Mouse (Mus musculus): ENCODE data around the gene Nfatc4. TPM values are rescaled to one million over a fixed set of nuclear protein-coding genes. Genes with fewer than 3 reads are reported as not detected.

The Nfatc4 gene
- total and polyA plus RNA-seq, 3 experiments: 17.9 to 50.5 (median 21.9) TPM

DNA sequence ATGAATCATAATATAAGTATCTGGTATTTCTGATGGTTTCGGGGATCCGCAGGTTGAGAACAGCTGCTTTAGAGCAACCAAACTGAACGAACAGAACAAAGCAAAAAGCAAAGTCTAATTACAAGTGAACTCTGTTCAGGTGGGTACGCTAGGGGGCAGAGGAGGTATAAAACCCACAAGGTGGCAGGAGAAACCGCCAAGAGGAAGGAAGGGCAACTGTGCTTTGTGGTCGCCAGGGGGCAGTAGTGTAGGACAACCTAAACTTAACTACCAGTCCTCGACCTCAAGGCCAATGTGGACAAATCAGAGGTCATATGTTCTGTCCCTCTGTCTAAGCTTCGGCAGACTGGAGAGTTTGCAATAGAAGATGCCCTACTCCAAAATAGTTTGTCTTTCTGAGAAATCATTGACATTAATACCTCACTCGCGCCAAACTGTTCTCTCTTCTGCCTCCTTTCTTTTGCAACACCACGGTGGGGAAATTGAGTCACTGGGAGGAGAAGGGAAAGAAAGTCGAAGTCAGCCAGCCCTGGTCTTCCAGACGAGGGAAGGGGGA, 431 bp upstream of the Nfatc4 start:
- DNase-seq: peak; percentile 80

DNA sequence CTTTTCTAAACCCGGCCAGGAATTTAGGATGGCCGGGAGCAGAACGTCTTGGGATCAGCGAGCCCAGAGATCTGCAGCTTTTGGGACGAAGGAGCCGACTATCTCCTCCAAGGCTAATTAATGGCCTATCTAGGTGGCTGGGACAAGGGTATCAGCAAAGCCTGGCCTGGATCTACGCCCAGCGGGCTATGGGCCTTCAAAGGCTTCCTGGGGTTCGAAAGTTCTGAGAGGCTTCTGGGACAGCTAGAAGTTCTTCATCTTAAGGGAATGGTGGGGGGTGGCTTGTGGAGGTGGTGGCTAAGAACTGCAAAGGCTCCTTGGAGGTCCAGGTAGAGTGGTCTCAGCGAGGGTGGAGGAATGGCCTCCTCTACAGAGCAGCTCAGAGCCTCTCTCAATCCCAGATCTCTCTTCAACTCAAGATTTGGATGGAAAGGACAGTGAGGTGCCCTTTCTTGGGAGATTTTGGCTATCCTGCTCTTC, 1.1 kb downstream of the Nfatc4 start:
- DNase-seq: peak; percentile 63

DNA sequence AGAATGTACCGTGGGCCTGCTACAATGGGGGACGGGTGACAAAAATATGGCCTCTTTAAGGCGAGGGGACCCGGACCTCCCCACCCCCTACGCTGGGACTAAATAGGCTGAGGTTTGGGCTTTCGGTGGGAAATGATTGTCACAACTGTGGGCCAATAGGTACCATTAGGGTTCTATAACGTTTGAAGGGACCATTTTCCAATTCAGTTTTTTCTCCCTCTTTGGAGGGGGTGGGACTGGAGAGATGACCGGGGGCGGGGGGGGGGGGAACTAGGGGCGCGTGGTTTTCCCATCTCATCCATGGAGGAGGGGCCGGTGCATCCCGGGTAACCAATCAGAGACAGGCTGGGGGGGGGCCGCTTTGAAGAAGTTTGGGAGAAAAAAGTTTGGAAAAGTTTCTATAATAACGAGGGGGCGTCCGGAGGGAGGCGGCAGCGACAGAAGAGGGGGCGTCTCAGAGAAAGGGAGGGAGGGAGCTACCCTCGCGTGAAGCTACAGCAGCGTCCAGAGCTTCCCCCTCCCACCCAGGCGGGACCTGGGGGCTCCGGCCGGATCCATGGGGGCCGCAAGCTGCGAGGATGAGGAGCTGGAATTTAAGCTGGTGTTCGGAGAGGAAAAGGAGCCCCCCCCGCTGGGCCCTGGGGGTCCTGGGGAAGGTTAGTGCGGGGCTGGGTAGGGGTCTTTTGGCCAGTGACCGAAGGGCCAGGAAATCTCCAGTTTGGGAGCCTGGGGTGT, 1.7 kb downstream of the Nfatc4 start:
- peak; percentile 51 for DNase-seq

DNA sequence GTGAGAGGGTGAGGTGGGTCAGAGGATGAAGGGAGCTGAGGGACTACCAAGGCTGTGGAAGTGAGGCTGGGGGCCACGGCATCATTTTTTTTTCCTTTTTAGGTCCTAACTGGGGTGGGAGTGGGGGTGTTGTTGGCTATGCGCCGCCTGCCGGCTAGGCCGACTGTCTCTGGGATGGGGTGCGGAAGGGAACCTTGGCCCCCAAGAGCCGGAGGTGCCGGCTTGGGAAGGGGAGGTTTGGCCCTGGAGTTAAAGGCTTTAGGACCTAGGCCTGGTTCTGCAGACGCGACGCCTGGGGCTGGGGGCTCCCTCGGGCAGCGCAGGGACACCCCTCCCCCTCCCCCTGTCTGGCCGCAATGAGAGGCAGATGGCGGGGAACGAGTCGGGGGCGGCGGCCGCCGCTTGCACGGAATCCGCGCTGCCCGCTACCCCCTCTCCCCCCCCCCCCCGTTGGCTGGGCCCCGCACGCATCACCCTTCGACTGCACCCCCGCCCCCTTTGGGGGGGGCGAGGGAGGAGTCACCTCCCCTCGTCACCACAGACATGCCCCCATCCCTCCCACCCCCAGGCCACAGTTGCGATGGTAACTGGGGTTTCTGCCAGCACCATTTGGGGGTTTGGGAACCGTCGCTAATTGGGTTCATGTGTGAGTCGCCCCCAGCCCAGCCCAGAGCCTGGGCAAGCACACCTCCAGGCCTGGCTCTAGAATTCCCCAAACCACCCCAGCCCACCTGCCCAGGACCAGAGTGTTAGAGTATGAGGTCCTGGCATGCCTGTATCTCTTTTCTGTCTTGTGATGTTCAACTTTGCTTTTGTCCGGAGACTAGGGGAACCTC, 2.5 kb downstream of the Nfatc4 start:
- peak; percentile 43 for DNase-seq

DNA sequence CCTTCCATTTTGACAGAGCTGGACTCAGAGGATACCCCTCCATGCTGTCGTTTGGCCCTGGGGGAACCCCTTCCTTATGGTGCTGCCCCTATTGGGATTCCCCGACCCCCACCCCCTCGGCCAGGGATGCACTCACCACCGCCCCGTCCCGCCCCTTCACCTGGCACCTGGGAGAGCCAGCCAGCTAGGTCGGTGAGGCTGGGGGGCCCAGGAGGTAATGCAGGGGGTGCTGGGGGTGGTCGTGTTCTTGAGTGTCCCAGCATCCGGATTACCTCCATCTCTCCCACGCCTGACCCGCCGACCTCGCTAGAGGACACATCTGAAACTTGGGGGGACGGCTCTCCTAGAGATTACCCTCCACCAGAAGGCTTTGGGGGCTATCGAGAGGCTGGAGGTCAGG, 3.2 kb downstream of the Nfatc4 start:
- peak; percentile 13 for DNase-seq

DNA sequence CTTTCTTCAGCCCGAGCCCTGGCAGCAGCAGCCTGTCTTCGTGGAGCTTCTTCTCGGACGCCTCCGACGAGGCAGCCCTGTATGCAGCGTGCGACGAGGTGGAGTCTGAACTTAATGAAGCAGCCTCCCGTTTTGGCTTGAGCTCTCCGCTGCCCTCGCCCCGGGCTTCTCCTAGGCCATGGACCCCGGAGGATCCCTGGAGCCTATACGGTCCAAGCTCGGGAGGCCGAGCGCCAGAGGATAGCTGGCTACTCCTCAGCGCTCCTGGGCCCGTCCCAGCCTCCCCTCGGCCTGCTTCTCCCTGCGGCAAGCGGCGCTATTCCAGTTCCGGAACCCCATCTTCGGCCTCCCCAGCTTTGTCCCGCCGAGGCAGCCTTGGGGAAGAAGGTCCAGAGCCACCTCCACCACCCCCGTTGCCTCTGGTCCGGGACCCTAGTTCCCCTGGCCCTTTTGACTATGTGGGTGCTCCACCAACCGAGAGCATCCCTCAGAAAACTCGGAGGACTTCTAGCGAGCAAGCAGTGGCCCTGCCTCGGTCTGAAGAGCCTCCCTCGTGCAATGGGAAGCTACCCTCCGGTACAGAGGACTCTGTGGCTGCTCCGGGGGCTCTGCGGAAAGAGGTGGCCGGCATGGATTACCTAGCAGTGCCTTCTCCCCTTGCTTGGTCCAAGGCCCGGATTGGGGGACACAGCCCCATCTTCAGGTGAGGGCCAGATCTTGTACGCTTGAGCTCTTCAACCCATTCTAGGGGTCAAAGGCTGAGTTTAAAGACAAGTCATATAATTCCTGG, 3.8 kb downstream of the Nfatc4 start:
- peak; percentile 14 for DNase-seq

DNA sequence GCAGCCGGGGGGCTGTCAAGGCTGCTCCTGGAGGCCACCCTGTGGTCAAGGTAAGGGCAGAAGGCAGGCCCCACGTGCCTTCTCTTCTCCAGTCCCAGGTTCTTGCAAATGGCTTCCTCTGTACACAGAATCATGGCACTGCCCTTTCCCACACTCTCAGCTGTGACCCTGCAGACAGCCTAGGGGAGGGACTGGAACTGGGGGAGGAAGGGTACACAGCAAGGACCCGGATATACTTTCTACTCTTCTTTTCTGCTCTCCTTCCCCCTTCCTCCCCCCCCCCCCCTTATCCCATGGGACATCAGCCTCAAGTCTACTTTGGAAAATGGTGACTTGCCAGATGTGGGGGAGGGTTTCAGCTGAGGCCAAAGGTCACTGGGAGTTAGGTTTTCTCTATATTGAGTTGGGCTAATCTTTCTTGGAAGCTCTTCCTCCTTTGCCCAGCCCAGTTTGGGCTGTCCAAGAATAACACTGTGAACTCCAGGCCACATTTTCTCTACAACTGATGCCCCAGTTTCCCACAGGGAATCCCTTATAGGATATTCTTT, 5.8 kb downstream of the Nfatc4 start:
- DNase-seq: peak; percentile 30

DNA sequence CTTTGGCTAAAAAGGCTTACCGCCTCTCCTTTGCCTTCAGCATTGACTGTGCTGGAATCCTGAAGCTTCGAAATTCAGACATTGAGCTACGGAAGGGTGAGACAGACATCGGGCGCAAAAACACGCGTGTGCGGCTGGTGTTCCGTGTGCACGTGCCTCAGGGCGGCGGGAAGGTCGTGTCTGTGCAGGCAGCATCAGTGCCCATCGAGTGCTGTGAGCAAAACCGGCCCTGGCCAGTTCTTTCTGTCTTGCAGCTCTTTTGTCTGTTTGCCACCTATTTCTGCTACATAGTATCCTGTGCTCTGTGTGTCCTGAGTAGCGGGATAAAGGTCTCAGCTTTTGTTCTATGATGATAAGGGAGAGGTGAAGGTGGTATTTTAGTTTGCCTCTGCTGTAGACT, 6.9 kb downstream of the Nfatc4 start:
- DNase-seq: no peak

DNA sequence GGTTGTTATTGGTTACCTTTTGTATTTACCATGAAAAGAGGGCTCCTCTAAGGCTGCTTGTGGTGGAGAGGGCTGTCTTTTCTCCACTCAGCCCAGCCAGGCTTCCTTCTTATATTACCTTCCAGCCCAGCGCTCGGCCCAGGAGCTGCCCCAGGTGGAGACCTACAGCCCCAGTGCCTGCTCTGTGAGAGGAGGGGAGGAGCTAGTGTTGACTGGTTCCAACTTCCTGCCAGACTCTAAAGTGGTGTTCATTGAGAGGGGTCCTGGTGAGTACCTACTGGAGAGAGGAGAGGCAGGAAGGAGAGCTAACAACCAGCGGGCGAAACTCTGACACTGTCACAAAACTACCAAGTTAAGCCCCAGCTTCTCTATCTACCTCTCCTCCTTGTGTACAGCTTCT, 7.4 kb downstream of the Nfatc4 start:
- DNase-seq: no peak

DNA sequence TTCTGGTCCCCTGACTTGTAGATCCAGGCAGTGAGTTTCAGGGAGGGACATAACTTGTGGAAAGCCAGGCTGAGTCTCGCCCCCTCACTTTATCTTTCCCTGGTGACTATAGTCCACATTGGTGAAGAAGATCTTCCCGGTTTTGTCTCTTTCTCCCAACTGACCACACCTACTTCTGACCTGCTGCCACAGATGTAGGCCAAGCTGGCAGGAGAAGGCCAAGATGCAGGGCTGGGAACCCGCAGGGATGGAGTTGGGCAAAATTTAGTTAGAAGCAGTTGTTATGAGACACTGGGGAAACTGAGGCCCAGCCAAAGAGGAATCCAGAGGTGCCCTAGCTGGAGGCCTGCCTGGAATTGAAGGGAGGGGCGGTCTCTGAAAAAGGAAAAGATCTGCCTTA, 10.2 kb downstream of the Nfatc4 start:
- no peak for DNase-seq

DNA sequence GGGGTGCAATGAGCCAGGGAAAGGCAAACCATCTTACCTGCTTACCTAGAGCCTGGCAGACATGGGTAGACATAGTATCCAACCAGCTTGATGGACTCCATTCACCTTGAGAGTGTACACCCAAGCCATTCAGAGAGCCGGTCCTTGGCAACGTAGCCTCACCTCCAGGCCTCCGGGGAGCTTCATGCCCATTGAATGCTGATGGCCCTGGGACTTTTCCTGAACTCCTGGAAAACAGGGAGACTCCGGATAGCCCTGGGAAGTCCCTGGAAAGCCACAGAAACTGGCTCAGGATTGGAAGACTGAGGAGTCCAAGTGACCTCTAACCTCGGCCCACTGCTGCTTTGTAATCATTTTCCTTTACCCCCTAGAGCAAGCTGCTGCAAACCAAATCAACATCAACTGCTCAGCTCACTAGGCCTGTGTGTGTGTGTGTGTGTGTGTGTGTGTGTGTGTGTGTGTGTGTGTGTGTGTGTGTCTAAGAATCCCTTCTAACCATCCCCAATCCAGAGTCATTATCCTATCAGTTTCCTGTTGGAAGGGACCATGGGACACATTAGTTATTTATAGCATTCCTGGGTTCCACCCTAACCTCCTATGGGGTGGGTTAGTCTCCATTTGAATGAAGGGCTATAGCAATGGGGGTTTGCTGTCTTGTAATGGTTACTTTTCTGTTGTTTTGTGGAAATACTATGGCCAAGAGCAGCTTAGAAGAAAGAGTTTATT, 12.0 kb downstream of the Nfatc4 start:
- no peak for DNase-seq

DNA sequence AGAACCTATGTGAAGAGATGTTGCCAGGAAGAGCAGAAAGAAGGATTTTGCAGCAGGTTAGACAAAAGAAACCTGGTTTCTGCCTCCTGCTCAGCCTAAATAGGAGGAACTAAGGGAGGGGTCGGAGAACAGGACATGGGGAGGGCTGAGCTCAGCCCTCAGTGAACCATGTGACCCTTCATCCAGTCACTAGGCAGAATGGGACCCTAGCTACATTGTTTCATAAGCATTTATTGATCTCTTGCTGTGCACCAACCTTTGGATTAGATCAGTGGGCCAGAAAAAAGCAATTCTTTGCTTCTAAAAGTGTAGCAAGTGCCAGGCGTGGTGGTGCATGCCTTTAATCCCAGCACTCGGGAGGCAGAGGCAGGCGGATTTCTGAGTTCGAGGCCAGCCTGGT, 15.4 kb downstream of the Nfatc4 start:
- no peak for DNase-seq

DNA sequence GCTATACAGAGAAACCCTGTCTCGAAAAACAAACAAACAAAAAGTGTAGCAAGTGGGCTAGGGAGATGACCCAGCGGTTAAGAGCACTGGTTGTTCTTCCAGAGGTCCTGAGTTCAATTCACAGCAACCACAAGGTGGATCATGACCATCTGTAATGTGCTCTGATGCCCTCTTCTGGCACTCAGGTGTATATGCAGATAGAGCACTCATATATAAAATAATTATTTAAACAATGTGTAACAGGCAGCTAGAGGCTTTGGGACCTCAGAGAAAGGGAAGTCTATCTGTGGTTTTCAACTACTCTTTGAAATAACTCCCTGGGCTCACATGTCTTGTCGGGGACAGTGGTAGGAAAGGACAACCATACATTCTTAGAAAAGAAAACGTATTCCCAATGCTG, 15.8 kb downstream of the Nfatc4 start:
- DNase-seq: no peak

DNA sequence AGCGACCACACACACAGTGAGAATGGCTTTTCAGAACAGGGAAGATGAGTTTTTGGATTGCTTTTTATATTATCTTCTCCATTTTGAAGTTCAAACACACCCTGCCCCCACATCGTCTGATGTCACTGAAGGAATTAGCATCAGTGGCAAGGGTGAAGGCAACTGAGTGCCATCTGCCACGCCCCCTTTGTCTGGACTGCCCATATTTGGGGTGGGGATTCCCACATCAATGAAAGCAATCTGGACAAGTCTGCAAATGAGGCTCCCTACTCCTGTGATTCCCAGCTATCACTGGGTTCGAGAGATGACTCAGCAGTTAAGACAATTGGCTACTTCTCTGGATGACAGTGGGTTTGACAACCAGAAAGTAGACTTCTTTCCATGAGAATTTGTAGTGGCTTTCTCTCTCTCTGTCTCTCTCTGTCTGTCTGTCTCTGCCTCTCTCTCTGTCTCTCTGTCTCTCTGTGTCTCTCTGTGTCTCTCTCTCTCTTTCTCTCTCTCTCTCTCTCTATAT, 18.0 kb downstream of the Nfatc4 start:
- no peak for DNase-seq

DNA sequence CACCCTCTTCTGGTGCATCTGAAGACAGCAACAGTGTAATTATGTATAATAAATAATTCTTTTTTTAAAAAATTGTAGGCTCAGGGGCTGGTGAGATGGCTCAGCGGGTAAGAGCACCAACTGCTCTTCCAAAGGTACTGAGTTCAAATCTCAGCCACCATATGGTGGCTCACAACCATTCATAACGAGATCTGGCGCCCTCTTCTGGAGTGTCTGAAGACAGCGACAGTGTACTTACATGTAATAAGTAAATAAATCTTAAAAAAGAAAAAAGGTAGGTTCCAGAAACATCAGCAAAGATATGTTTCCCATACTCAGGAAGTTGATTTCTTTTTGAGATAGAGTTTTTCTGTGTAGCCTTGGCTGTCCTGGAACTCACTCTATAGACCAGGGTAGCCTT, 19.9 kb downstream of the Nfatc4 start:
- DNase-seq: no peak

DNA sequence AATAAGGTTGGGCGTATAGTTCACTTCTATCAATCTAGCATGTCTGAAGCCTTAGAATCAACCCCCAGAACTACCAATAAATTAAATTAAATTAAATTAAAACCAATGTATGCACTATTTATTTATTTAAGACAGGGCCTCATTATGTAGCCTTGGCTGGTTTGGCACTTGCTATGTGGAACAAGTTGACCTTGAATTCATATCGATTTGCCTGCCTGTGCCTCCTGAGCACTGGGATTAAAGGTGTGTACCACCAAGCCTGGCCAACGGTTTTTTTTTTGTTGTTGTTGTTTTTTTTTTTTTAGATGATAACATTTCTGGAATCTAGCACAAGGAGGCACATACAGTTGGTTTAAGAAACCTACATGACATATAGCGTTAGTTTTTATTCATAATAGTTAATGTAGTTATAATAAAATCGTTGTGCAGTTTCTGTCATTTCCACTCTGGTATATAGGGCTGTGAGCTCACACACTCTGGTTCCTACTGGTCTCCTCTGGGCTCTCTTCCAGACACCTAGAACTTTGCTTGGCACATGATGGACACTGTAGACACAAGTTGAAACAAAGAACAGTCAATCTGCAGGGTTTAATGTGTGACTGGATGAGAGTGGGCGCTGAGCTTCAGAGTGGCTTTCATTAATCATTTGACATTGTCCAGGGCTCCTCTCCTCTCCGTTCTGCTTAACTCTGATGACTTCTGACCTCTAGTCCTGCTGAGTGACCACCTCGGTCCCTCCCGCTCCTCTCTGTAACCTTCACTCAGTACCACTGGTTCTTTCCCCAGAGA, 22.8 kb downstream of the Nfatc4 start:
- no peak for DNase-seq

DNA sequence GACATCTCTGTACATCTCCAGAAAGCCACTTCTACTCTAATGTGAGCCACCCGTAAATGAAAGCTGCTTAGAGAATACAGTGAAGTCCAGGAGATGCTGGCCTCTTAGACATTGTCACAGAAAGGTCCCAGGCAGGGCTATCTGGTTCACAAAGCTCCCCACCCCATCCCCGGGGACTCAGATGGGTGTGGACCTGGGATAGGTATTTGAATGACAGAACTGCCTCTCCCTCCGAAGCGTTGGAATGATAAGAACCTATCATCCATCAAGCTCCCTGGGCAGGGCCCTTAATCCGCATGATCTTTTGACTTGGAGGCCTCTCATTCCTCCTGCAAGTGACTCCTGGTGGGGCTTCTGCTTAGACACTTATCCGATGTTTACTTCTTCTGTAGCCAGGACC, 27.9 kb downstream of the Nfatc4 start:
- no peak for DNase-seq

DNA sequence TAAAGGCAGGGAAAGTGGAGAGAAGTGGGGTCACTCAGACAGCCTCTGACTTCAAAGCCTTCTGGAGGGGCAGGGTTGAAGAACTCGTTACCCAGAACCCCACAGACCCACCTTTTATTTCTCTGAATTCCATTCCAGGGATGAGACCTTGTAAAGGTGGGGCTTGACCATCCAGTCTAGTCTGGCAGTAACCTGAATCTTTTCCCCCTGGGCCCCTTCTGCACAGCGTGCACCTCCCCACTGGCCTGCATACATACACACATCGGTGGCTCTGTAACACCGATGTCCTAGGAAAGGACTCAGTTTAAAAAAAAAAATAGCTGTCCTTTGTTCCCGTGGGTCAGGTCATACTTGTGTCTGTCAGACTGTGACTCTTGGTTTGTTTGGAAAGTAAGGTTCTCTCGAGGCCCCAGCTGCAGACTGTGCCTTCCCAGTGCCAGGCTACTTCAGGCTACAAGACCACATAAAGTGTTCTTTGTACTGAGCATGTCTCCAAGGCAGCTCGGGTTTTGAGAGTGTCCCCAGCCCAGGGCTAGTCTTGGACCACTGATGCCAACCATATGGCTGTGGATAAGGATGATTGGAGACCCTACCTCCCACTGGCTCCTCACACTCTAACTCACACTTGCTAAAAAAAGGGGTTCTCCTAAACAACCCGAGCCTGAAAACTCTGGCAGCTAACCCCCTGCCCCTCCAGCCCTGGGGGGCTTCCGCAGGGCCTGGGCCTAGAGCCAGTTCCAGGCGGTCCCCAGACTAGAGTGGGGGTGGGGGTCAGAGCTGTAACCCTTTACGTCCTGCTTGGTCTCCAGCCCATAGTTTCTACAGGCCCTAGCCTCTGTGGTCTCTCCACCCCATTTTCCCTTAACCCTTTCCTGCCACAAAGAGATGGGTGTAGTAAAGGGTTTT, 30.0 kb downstream of the Nfatc4 start:
- DNase-seq: no peak

Data from adrenal gland, adult 2 months (tissue).